Mouse (Mus musculus): ENCODE results near the gene Hnrnpa3.
"Not testable (repeated sequence)": the region's sequence is repeated elsewhere in the genome, so short reads cannot be mapped to it uniquely, and the experiment has no call there.

The Hnrnpa3 gene

DNA sequence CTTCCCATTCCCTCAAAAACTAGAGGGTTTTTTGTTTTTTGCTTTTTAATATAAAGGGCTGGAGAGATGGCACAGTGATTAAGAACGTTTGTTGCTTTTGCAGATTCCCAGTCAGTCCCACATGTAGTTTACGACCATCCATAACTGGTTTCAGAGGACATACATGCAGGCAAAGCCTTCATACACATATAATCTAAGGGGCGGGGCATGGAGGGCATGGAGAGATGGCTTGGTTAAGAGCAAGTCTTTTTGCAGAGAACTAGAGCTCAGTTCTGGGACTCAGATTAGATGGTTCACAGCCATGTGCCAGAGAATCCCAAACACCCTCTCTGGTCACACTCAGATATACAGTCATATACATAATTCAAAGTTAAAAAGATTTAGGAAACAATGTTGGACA lies 13.5 kb downstream of the Hnrnpa3 start:
- DNase-seq (ENCODE audit: low read depth, low spot score) = no peak

DNA sequence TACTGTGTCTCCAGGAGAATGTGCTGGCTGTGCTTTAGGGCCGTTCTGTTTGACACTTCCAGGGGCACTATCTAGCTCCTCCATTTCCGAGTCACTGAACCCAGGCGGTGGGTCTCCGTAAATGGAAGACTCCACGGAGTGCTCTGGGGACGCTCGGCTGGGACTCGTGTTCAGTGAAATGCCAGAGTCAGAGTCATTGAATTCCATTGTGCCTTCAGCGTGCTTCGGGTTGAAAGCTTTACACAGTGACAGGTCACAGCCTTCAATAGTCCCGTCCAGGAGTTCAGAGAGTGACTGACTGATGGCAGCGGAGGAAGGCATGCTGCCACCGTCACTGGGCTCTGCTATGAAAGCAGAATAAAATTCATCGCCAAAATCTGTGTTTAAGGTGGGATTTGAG lies 17.5 kb downstream of the Hnrnpa3 start:
- no peak for DNase-seq (ENCODE audit: low read depth, low spot score)

DNA sequence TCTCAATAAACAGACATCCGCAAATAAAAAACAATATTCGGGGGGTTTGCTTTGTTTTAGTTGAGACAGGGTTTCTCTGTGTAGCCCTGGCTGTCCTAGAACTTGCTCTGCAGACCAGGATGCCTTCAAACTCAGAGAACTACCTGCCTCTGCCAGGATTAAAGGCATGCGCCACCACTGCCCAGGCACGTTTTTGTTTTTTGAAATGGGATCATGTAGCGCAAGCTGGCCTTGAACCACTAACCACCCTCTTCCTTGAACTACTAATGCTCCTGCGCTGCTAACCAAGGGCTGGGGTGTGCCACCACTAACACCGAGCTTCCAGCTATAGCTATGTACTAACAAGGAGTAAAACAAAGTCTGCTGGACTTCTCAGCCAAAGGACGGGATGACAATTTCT lies 20.9 kb downstream of the Hnrnpa3 start:
- DNase-seq (ENCODE audit: low read depth, low spot score) = no peak

DNA sequence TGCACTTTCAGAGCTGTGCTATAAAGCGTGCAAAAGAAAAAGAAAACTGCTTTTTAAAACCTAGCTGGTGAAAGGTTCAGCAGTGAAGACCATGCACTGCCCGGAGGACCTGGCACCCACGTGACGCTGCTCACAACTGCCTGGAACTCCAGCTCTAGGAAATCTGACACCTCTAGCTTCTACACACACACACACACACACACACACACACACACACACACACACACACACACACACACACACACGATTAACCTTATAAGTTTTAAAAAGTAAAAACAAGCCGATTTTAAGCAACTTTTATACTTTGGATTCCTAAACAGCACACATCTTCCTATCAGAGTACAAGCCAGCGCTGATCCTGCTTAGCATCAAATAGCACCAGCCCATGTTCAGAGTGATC lies 22.4 kb downstream of the Hnrnpa3 start:
- DNase-seq (ENCODE audit: low read depth, low spot score) = no peak

DNA sequence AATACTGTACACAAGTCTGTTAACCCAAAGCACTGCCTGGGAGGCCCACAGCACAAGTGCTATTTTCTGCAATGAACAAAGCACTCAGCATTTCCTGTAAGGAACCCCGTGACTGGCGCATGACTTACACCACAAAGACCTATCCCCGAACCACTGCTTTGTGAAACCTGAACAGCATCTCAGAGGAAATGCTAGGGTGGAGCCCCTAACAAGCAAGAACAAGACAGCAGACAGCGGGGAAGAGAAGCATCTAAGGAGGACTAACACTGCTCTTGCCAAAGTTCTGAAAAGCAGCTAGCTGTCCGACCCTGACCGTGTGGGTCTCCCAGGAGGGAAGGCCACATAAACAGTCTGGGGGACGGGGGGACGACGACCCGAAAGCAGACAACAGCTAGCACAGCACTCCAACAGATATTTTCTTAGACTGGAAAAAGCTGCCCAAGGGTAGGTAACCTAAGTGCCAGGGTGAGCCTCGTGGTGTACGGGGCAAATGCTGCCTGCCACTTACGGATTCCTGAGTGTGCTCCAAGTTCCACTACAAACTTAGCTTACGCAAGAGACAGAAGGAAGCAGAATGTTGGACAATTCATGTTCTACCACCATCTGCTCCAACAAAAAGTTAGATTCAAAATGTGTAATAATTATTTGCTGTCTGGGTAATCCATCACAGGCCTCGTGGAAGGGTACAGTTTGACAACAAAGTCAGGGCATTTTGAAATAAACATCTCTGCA lies 24.1 kb downstream of the Hnrnpa3 start:
- no peak for DNase-seq (ENCODE audit: low read depth, low spot score)

DNA sequence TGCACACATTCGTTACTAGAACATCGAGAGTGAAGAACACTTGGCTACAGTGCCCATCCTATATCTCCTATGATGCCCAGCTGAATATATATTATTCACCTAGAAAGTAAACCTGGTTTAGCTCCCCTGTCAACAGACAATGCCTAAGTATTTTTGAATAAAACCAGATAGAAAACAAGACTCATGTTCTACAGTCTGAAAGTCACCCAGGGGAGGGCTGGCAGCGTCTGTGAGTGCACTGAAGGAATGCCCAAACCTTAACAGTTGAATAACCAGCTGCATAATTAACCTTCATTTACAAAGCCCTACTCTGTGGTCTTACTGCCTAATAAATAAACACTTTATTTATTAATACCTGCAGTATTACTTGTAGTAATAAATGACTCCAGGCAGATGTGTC lies 25.5 kb downstream of the Hnrnpa3 start:
- no peak for DNase-seq (ENCODE audit: low read depth, low spot score)

DNA sequence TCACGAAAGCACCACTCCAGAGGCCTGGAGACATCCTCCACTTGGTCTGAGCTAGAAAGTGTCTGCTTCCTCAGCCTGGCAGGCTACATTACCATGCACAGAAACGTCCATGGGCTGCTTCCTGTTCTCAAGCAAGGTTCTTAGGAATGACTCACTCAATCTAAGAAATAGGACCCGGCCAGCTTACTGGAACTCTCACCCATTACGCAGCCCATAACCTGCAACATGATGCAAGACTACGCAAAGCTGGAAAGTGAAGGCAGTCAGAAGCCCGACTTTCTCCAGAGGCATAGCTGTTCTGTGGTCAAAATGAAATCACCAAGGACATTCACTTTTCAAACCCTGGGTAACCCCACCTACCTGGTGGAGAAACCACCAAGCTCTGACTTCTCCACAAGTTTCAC lies 26.4 kb downstream of the Hnrnpa3 start:
- DNase-seq (ENCODE audit: low read depth, low spot score) = no peak

DNA sequence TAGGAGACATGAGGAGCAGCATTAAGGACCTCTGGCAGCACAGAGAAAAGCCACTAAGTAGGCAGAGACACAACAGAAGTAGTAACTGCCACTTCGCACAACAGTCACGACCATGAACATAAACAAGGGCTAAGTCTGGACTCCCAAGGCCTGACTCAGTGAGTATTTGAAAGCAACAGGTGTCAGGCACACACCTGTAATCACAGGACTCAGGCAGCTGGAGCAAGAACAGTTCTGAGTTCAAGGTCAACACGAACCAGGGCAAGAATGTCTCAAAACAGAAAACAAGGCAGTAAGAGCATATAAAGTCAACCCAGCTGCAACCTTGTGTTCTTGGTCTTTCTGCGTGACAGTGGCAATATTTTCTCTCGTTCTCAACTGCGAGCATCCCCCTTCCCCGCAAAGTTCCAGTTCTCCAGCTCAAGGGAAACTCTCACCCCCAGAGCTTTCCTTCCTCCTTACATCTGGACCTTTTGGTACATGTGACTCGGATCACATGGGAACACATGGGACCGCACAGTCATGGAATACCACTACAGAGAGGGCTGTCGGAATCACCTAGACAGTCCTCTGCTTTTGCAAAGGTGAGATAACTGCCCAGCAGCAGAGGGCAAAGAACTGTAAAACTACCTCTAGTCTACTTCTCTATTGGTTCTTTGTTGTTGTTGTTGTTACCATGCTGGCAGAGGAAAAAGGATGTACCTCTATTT lies 28.1 kb downstream of the Hnrnpa3 start:
- no peak for DNase-seq (ENCODE audit: low read depth, low spot score)

DNA sequence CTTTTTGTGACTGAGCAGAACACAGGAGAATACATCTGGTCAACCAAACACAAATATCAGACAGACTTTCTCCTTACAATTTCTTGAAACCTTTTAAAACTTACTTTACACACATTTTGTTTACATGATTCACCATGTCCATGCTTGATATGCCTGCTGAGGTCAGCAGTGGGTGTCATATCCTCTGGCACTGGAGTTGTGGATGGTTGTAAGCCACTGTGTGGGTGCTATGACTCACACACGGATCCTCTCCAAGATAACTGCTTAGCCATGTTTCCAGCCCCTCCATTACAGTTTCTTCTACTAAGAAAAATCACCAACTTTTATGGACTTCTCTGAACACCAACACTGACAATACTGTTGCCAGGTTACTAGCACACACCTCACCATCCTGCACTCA lies 29.8 kb downstream of the Hnrnpa3 start:
- no peak for DNase-seq (ENCODE audit: low read depth, low spot score)

DNA sequence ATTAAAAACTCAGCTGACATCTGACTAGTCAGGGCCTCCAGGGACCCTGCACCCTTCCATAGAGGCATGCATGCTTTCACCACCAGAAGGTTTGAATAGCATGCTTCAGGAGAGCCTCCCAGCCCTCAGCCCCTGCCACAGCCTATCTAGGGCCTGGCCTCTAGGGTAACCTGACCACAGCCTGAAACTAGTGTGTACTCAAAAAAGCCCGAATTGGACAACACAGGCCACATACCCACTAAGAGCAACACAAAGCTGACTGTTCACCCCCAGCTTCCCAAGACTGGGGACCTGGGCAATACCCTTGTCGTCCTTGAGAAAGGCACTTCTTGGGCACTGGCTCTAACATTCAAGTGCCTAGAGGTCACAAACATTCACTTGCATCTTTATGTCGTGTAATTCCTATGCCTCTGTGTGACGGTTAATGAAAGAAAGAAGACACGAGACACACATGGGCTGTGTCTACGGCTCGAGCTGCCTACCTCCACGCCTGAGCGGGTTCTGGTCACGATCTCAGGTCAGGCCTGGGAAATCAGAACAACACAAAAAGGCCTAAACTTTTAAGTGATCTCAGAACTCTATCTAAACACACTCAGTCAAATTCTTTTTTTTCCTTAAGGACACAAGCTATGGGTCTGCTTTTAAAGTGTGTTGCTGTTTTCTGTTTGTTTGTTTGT lies 30.6 kb downstream of the Hnrnpa3 start:
- DNase-seq (ENCODE audit: low read depth, low spot score) = no peak

DNA sequence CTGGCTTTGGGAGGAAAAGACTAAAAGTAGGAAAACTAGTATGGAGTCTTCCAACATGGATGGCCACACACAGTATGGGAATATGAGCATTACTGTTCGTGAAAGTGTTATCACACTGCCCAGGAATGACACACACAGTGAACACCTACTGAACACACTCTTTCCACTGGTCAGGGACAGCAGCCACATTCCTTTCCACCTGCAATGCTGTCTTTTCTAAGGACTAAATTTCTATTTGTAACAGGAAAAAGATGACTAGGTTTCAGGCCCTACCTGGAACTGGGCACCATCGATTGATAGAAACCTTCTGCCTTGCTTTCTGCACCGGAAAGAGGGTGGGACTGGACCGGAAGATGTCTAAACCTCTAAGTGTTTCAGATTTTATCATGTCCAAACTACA lies 31.6 kb downstream of the Hnrnpa3 start:
- no peak for DNase-seq (ENCODE audit: low read depth, low spot score)

DNA sequence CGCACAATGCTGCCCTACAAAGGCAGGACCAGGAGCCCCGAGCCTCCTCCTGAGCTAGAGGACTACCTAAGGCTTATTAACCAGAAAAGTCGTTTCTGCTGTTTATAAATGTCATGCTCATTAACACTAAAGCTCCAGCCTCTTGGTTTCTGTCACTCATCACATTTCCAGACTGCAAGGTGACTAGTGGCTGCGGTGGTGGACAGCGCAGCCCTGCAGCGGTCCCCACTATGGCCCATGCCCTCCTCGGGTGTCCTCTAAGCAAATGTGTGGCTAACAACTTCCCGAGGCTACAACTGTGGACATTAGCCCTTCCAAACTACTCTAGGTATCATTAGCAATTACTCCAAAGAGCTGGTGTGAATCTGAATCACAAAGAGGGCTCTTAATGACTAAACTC lies 32.3 kb downstream of the Hnrnpa3 start:
- no peak for DNase-seq (ENCODE audit: low read depth, low spot score)

DNA sequence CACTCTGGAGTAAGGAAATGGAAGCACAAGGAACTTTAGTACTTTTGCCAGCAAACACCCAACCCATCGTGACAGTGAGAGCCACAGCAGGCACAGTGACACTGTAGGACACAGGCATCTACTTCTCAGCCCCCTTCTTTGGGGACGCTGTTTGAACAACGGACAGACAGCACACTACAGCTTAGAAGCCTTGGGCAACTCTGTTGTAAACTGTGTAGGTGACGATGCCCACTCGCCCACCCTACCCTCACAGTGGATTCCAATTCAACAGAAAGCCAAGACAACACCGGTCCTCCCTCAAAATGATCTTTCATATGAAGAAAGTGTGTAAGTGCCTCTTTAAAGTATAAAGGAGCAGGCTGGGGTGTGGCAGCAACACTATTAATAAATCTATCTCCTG lies 33.3 kb downstream of the Hnrnpa3 start:
- no peak for DNase-seq (ENCODE audit: low read depth, low spot score)

DNA sequence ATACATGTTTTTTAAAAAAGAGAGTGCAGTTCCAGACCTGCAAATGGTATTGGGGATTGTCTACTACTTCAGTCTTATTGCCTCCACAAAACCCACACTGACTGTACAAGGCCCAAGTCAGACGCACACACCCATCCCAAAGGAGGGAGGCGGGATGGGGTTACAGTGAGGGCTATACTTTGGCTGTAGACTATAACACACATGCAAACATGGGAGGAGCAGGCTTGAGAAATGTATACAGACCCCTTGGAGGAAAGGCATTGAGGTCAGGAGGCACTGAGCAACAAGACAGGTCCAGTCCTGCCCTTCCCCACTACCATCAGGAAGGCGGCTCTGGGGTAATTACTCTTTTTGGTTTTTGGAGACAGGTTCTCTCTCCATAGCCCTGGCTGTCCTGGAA lies 35.9 kb downstream of the Hnrnpa3 start:
- DNase-seq (ENCODE audit: low read depth, low spot score) = not testable (repeated sequence)

DNA sequence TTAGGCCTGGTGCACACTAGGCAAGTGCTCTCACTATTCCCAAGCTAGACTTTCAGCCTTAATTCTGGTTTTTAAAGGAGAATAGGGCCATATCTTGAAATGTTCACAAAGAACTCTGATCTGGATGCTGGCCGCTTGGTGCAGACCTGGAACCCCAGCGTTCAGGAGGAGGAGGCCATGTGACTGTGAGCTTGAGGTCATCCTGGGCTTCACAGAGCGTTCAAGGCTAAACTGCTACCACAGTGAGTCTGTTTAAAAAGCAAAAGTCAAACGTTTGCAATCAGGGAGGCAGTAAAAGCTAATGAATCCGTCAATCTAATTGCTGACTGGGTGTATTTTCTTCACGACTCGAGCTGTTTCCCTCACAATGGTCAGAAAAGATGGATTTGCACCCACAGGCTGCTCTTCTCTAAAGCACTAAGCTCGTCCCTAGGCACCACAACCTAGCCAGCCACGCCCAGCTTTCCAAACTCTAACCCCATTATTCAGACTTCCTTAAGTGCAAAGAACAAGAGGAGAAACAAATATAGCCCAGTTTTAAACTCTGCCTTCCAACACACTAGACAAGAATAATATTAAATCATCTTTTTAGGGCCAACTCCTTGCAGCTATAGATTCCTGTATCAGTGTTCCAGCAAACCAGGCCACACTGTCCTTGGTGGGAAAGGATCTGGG lies 36.8 kb downstream of the Hnrnpa3 start:
- DNase-seq (ENCODE audit: low read depth, low spot score) = no peak

DNA sequence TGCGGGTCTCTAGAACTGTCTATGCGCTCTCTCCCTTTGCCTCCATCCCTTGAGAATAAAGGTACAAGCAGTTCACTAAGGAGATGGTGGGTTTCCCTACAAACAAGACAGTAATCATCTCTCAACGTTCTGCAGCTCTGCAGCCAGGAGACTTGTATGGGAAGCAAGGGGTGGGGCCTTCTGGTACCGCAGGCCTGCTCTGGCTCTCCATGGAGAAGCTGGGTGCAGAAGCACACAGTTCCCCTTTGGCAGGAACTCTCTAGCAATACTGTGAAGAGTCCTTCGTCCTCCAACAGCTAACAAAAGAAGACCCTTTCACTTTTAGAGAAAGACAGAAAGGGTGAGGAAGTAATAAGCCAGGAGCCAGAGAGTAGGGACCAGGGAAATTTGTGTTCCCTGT lies 37.3 kb downstream of the Hnrnpa3 start:
- DNase-seq (ENCODE audit: low read depth, low spot score) = no peak

DNA sequence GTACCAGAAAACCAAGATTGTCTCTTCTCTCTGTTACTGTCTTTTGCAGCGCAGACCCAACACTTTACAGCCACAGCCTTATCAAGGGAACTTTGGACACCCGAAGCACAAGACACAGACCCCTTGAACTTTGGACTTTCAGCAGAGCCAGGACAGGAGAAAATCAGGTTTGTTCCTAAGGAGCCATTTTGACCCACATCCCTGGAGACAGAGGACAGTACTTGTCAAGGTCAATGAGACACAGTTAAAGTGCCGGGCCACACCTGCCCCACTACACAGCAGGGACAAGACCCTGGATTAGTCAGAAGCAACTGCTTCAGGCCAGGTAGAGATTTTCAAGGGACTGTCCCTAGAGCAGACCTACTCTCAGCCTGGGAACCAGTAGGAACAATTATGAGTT lies 38.2 kb downstream of the Hnrnpa3 start:
- DNase-seq (ENCODE audit: low read depth, low spot score) = no peak

DNA sequence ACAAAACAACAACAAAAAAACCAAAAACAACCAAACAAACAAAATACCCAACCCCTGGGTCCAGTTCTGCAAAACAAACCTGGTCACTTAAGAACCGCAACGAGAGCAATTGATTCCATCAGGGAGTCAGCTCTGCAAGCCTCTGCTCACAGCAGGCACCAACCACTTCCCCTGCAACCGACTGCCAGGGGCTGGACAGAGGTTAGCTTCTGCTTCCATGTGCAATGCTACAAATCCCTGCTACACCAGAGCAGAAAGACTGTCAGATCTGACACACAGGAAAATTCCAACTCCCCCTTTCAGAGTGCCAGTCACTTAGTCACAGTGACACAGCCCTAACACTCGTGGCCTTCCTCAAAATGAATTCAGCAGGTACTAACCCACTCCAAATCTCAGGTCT lies 38.9 kb downstream of the Hnrnpa3 start:
- DNase-seq (ENCODE audit: low read depth, low spot score) = no peak

DNA sequence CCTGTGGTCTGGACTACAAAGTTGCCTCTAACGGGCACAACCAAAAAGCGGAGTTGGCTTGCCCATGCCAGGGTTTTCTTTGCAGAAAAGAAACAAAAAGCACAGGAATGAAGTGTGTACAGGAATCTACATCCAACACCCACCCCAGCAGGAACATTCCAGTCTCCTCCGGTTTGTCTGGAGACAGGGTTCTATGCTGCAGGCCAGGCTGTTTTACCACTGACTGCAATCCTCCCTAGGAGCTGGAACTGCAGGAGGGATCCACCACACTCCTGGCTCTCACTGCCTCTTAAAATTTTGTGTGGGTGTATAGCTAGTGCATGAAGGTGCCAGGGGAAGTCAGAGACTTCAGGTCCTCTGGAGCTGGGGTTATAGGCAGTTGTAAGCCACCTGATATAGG lies 39.8 kb downstream of the Hnrnpa3 start:
- DNase-seq (ENCODE audit: low read depth, low spot score) = no peak

DNA sequence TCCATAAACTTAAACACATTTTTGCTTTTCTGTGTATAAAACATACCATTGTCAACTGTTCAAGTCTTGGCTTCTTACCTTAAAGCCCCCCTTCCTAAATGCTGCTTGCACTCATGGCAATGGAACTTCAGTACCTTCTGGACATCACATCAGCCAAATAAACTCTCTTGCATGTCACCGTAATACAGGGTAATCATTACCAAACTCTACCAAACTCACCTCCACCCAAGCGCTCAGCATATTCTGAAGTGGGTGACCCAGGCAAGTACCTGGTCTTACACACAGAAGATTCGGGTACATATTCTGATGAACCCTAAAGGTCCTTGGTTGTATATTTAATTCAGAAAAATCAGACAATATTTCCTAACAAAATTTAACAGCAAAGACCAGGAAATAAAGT lies 41.5 kb downstream of the Hnrnpa3 start:
- DNase-seq (ENCODE audit: low read depth, low spot score) = no peak

DNA sequence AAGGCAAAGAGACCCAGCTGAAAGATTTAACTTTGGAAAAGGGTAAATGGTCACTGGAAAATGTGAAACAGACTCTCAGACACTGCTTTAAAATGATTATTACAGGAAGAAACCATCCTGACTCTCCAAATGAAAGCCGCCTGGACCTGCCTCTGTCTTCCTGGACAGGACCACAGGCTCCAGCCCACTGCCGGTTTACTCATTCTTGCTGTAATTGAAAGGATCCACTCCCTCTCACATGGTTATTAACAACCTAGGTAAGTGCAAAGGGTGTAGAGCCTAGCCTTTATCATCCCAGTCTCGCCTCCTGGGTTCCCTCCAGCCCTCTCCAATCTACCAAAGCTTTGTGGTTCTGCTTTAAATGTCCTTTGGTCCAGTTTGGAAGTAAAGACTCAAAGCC lies 42.1 kb downstream of the Hnrnpa3 start:
- no peak for DNase-seq (ENCODE audit: low read depth, low spot score)

DNA sequence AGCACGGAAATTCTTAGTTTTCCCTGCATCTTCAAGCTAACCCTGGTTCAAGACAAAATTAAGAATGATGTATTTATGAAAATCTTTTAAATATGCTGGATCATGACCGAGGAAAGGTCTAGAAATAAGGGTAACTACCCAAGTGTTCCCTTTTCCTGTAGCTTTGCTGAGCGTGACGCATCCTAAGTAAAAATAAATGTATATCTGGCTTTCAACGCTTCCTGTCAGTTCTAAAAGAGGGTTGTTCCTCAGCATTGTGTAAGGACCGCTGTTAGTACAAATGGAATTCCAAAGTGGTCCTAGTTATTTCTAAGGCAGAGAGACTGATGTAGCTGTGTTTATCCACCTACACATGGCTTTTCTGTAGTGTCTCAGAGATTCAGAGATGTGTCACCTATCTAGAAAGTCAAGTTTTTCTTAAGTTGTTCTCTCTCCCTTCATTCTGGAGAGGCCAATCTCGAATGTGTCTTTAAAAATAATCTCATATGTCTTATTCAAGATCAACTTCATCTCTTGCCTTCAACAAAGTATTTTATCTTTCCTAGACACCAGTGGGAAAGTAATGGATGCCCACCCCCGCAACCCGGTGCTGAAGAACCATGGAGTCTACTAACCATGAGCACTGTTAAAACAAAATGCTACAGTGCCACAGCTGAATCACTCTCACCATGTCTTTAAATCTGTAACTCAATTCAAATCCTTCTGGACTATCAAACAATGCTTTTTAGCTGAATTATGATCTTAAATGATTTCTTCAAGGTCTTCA lies 42.9 kb downstream of the Hnrnpa3 start:
- DNase-seq (ENCODE audit: low read depth, low spot score) = no peak
